Mouse (Mus musculus) bone marrow, adult 2 months (tissue): ENCODE results near the gene Samhd1. TPM values are rescaled to one million over a fixed set of nuclear protein-coding genes. Genes with fewer than 3 reads are reported as not detected.

Source experiments
- H3K27ac ChIP-seq: fragments of 200-500 bp; 2 replicates; pipeline ENCODE4 v1.5.1; 2012; ENCODE audit warnings: low read depth, mild to moderate bottlenecking, control low read depth, inconsistent platforms, low read length; ENCODE audit not compliant: control insufficient read depth, poor library complexity, insufficient read depth
- H3K4me1 ChIP-seq: fragments of 200-500 bp; 2 replicates; pipeline ENCODE4 v1.6.1; 2011; ENCODE audit warnings: low read length; ENCODE audit not compliant: control insufficient read depth, insufficient read depth
- H3K4me3 ChIP-seq: fragments of 200-500 bp; replicated peaks from 2 replicates; pipeline ENCODE3; 2011; ENCODE audit warnings: mild to moderate bottlenecking, low read depth, low read length, control low read depth; ENCODE audit not compliant: control insufficient read depth
- CTCF ChIP-seq: fragments of 200-500 bp; IDR thresholded peaks from 2 replicates; pipeline ENCODE4 v1.5.1; 2011; ENCODE audit warnings: low read length, control low read depth; ENCODE audit not compliant: control insufficient read depth, insufficient read depth
- POLR2A ChIP-seq: fragments of 200-500 bp; IDR thresholded peaks from 2 replicates; pipeline ENCODE4 v1.6.1; 2011; ENCODE audit warnings: low read depth, mild to moderate bottlenecking, control low read depth, low read length, borderline replicate concordance; ENCODE audit not compliant: control insufficient read depth
- WGBS: fragments of 180-500 bp; shearing (Covaris S2); methylation state at CpG from one replicate; pipeline ENCODE4 v1.1.7; 2018; 5-methylcytosine and 5-hydroxymethylcytosine counted together
- polyA plus RNA-seq: library from polyadenylated mRNA; stranded (reverse); fragments of >200 nt; gene quantifications from 2 replicates; pipeline ENCODE4 v1.2.4, GENCODE M21; 2011; ENCODE audit warnings: low replicate concordance; ENCODE audit not compliant: missing spikeins, insufficient read depth, insufficient read length

The Samhd1 gene
- polyA plus RNA-seq, 1 experiment, result 113 TPM

DNA sequence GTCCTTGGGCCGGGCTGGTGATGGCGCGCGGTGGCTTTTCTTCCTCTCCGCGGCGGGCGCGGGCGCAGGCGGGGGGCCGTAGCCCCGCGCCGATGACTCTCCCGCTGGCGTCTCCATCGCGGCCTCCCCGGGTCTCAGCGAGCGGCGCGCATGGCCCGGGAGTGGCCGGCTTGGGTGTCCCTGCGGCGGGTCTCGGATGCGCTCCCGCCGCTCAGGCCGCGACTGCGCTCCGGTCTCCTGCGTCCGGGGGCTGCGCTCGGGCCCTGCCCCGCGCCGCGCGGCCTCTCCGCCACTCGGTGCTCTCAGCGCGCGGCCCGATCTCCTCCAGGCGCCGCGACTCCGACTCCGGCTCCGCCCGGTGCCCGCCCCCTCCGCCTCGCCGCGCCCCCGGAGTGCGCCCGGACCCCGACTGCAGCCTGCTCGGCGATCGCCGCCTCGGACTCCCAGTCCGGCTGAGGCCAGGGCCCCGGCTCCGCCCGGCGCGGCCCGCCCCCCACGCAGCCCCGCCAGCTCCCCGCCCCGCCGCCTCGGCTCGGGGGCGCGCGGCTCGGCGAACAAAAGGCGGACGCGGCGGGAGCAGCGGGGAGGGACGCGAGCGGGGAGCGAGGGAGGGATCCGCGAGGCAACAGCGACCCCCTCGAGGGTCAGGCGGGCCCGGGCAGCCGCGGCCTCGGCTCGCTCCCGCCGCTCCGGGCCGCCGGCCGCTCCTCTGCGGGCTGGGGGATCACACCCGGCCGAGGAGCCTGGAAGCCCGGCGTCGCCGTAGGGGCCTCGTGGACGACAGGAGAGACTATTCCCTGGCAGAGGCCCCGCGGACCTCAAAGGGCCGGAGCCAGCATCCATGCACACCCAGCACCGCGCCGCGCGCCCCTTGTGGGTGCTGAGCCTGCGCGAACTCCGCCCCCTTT lies 56.0 kb downstream of the Samhd1 start, which contains the start of gene Soga1:
Gene Soga1 (minus strand): TSS at position 462 of the 908 bp plus-strand sequence.
- WGBS, result 1% methylated on average over 135 of the region's 136 CpGs
- no peaks in the 10 kb centered on the region for H3K4me1 ChIP-seq
- peak within 1 kb of the TSS; percentile 48 for H3K4me3 ChIP-seq
- peak within 1 kb of the TSS; percentile 28; the same call in 1 of the 2 replicates for H3K27ac ChIP-seq
- TF ChIP-seq POLR2A (no peak), CTCF (peak; percentile 30; the same call in 1 of the 2 replicates)

DNA sequence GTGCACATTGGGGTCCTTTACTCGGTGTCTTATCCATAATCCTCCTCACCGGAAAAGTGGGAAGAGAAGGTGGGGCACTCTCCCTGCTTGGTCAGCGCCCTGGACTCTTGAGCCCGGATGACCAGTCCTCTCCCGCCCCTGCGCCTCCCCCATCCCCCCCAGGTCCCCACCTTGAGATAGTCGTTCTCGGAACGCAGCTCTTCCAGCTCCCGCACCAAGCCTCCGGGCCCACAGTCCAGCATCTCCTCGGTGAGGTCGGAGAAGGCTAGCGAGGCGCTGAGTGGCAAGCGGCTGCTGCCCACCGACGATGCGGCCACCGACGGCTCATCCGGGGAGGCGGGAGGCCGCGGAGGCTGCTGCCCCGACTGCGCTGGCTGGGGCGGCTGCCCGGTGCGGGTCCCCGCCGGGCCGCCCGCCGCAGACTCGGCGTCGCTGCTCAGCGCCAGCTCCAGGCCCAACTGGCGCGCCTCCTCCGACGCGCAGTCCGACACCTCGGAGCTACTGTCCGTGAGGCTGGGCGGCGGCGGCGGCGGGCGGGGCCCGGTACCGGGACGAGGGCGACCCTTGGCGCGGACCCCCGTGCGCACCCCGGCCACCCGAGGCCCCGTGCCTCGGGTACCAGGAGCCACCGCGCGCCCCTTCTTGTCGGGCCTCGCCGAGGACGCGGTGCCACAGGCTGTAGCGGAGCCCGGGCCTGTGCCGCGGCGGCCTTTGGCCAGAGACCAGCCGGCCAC lies 56.8 kb downstream of the Samhd1 start:
- WGBS, result 1% methylated on average over 67 of the region's 79 CpGs
- Histone ChIP-seq H3K4me1 (no peaks in the 10 kb centered on the region), H3K4me3 (peak overlapping the region; percentile 48), H3K27ac (peak overlapping the region; percentile 28; the same call in 1 of the 2 replicates)
- TF ChIP-seq POLR2A, result no peak
- no peak for TF ChIP-seq CTCF

DNA sequence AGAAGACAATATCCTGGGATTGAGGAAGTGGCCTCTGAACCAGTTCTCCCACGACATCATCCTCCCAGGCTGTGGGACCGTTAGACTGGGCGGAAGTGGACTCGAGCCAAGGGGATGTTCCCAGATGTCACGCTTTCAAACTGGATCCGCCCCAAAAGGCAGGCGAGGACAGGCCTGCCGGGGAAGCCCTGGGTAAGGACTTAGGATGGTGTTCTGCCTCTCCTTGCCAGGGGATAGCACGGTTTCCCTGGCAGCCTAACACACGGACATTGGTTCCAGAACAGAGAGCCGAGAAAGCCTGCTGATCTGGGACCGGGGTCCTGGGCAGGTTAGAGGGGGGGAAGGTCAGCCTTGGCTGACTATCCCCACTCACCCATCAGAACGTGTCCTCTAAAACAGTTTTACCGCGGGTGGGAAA lies 57.4 kb downstream of the Samhd1 start:
- TF ChIP-seq POLR2A, result no peak
- TF ChIP-seq CTCF, result no peak
- 5% methylated on average over 15 of the region's 15 CpGs for WGBS
- H3K27ac ChIP-seq, result no peak overlapping the region
- H3K4me1 ChIP-seq, result no peaks in the 10 kb centered on the region
- peak overlapping the region; percentile 8 for H3K4me3 ChIP-seq

DNA sequence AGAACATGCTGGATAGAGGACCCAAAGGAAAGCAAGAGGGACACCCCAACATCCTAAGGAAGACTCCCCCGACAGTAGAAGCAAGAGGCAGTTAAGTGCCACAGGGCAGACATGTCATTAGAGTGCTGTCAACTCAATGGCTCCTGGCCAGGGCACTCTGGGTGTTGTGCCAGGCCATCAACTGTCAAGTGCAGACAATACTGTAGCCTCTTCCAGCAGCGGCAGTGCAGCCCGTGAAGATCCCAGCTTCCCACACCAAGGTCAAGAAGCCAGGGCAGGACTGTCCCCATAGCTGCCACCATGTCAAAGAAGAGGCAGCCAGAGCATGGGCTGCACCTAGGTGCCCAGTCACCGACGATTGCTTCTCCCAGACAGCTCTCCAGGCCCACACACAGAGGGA lies 57.9 kb downstream of the Samhd1 start:
- H3K4me3 ChIP-seq, result no peak overlapping the region

DNA sequence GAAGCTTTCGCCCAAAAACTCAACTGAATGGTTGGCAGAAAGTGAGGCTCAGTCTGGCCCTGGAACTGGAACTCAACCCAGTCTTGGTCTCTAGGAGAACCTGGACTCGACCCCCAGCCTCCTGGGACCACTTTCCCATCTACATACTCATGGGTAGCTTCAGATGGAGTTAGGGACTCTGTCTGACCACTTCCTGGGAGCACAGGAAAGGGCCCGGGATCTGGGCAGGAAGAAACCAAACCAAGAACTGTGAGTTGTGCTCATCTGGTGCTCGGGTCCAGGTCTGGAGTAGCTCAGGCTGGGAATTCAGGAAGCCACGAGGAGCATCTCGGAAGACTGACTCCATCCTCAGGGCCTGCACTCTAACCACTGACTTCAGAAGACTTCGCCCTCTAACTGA lies 58.5 kb downstream of the Samhd1 start:
- H3K27ac ChIP-seq, result no peak overlapping the region
- H3K4me3 ChIP-seq, result no peak overlapping the region
- 66% methylated on average over 7 of the region's 7 CpGs for WGBS
- TF ChIP-seq CTCF (no peak), POLR2A (no peak)
- no peaks in the 10 kb centered on the region for H3K4me1 ChIP-seq

More for the DNA sequence above, 57.9 kb downstream of the Samhd1 start:
- TF ChIP-seq CTCF (no peak), POLR2A (no peak)
- no peak overlapping the region for H3K27ac ChIP-seq
- H3K4me1 ChIP-seq, result no peaks in the 10 kb centered on the region
- 20% methylated on average over 5 of the region's 5 CpGs for WGBS

DNA sequence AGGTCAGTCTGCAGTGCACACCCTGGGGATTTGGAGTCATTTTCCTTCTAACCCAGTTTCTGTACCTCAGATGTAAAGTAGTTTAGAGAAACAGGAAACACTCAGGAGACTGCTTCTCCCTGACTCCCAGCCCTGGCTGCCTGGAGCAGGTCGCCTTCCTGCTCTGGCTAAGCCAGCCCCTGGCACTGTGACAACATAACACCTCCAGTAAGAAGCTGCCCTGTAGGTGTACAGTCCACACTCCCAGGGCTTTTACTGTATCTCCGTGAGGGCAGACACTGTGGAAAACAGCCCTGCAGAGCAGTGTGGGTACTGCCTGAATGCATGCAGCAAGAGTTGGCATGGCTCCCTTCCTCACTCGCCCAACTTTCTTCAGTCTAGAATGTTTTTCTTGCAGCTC lies 59.4 kb downstream of the Samhd1 start:
- WGBS, result 47% methylated on average over 3 of the region's 3 CpGs
- Histone ChIP-seq H3K4me1 (no peaks in the 10 kb centered on the region; the same call in none of the 2 replicates), H3K27ac (no peak overlapping the region), H3K4me3 (no peak overlapping the region)
- no peak for TF ChIP-seq CTCF
- TF ChIP-seq POLR2A, result no peak

DNA sequence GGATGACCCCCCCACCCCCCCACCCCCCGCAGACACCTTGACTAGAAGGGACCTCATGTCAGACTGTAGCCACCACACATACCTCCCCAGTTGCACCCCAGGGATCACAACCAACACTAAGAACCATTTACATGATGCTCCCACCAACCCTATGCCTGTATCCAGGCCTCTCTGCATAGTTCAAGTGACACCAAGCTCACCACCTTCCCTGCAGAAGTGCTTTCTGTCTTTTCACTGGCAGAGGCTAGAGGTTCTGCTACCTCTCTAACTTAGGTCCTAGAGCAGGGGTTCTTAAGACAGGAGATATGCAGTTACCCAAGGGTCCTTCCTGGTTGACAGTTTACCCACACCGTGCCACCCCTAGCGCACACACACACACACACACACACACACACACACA lies 59.8 kb downstream of the Samhd1 start:
- H3K27ac ChIP-seq, result no peak overlapping the region
- WGBS, result 47% methylated on average over 3 of the region's 3 CpGs
- H3K4me1 ChIP-seq, result peaks cover 3% of the 10 kb centered on the region
- H3K4me3 ChIP-seq, result no peak overlapping the region
- no peak for TF ChIP-seq POLR2A
- TF ChIP-seq CTCF, result no peak

DNA sequence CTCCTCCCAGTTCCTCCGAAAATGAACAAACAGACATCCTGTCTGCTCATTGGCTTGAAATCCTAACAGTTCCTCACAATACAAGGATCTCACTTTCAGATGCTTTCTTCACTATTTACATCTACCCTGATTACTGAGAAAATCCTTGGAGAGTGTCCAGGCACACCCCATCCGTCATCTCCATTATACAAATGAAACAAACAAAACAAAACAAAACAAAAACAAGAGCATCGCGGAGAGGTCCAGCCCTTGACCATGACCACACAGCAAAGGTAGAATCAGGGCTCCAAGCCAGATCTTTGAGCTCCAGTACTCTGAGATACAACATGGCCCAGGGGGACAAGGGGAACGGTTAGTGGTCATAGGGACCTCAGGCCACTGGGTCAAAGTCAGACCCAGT lies 60.3 kb downstream of the Samhd1 start:
- 75% methylated on average over 5 of the region's 5 CpGs for WGBS

More for the DNA sequence above, 60.3 kb downstream of the Samhd1 start:
- Histone ChIP-seq H3K4me3 (no peak overlapping the region), H3K27ac (no peak overlapping the region), H3K4me1 (peaks cover 3% of the 10 kb centered on the region)
- TF ChIP-seq POLR2A (no peak), CTCF (no peak)
